Mouse (Mus musculus) olfactory bulb, adult 2 months (tissue): ENCODE results near the gene Mrnip. TPM values are rescaled to one million over a fixed set of nuclear protein-coding genes. Genes with fewer than 3 reads are reported as not detected.

Experiments used
- H3K27ac ChIP-seq: fragments of 200-500 bp; 2 replicates; pipeline ENCODE4 v1.5.1; 2012; ENCODE audit warnings: low read depth, low read length; ENCODE audit not compliant: insufficient read depth
- H3K4me1 ChIP-seq: fragments of 200-500 bp; 2 replicates; pipeline ENCODE4 v1.6.1; 2012; ENCODE audit warnings: low read length; ENCODE audit not compliant: control insufficient read depth, insufficient read depth
- H3K4me3 ChIP-seq: fragments of 200-500 bp; 2 replicates; pipeline ENCODE4 v1.5.1; 2012; ENCODE audit warnings: mild to moderate bottlenecking, low read depth, low read length, moderate library complexity; ENCODE audit not compliant: insufficient read depth
- CTCF ChIP-seq: fragments of 200-500 bp; IDR thresholded peaks from 2 replicates; pipeline ENCODE4 v1.5.1; 2012; ENCODE audit warnings: low read depth, mild to moderate bottlenecking, low read length, moderate library complexity; ENCODE audit not compliant: insufficient read depth
- POLR2A ChIP-seq: fragments of 200-500 bp; IDR thresholded peaks from 2 replicates; pipeline ENCODE4 v1.6.1; 2012; ENCODE audit warnings: mild to moderate bottlenecking, low read depth, low read length, moderate library complexity; ENCODE audit not compliant: insufficient read depth
- WGBS: fragments of 180-500 bp; shearing (Covaris S2); methylation state at CpG from one replicate; pipeline ENCODE4 v1.1.7; 2018; 5-methylcytosine and 5-hydroxymethylcytosine counted together
- polyA plus RNA-seq: library from polyadenylated mRNA; stranded (reverse); fragments of >200 nt; gene quantifications from 2 replicates; pipeline ENCODE4 v1.2.4, GENCODE M21; 2012; ENCODE audit warnings: low replicate concordance; ENCODE audit not compliant: missing spikeins, insufficient read depth, insufficient read length

Mrnip gene
- polyA plus RNA-seq, 1 experiment: not detected

DNA sequence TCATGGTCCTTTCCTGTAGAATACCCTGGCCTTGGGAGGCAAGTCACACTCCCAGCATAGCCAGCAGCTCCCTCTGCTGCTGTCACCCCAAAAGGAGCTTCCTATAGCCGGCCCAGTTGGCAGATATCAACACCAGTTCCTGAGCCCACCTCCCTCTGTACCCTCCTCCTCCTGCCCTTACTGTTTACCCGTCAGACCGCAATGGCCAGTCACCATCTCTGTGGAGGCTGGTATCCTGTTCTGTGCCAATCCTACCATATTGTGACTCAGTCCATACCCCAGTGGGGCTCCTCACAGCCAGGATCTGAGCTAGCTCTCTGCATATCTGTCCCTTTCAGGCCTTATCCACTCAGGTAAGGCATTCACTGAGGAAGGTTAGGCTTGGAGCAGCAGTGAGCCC, 28.7 kb upstream of the Mrnip start:
- 85% methylated on average over 3 of the region's 3 CpGs for WGBS
- H3K27ac ChIP-seq: no peak overlapping the region
- H3K4me3 ChIP-seq: no peak overlapping the region
- TF ChIP-seq CTCF (no peak), POLR2A (no peak)
- H3K4me1 ChIP-seq: no peaks in the 10 kb centered on the region

DNA sequence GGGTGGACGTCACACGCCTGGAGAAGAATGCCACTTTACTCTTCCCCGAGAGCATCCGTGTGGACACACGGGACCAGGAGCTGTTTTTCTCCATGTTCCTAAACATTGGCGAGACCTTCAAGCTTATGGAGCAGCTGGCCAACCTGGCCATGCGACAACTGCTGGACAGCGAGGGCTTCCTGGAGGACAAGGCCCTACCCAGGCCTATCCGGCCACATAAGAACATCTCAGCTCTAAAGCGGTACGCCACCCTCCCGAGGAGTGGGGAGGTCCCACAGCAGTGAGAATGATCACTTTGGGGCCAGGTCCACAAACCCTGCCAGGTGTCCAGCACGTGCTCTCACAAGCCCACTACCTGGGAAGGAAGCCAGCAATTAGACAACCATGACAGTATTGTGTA, 28.1 kb upstream of the Mrnip start:
- Histone ChIP-seq H3K27ac (no peak overlapping the region), H3K4me3 (no peak overlapping the region), H3K4me1 (no peaks in the 10 kb centered on the region)
- TF ChIP-seq POLR2A: no peak
- no peak for TF ChIP-seq CTCF
- 94% methylated on average over 13 of the region's 13 CpGs for WGBS

DNA sequence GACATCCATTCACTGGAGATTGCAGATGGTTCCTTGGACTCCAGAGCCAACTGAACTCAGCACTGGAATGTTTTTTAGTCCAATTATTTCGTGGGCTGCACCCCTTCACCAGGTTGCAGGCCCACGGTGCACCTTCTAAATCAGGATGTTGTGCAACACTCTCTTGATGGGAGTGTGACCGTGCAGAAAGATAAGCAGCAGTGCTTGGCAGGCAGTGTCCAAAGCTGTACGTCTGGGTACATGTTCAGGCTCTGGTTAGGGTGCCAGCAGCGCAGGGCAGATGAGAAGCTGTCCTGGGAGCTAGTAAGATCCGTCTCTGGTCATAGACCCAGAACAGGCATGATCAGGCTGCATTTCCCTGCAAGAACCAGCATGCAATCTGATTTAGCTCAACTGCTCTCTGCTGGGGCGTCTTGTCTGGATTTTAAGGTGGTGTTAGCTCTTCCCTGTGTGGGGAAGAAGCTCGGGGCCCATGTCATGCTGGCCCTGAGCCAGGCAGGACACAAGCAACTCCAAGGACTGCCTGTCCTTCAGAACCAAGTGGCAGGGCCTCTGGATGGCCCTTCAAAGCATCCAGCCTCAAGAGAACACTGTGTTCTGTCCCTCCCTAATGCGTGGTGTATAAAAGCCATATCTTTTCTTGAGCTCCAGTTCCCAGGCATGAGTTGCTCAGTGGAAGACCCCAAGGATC, 26.8 kb upstream of the Mrnip start:
- TF ChIP-seq POLR2A: no peak
- TF ChIP-seq CTCF: no peak
- Histone ChIP-seq H3K27ac (0 out of 2 replicates have a peak overlapping the region, but pooled peaks have one; percentile 4), H3K4me1 (no peaks in the 10 kb centered on the region), H3K4me3 (no peak overlapping the region)
- 81% methylated on average over 9 of the region's 9 CpGs for WGBS

DNA sequence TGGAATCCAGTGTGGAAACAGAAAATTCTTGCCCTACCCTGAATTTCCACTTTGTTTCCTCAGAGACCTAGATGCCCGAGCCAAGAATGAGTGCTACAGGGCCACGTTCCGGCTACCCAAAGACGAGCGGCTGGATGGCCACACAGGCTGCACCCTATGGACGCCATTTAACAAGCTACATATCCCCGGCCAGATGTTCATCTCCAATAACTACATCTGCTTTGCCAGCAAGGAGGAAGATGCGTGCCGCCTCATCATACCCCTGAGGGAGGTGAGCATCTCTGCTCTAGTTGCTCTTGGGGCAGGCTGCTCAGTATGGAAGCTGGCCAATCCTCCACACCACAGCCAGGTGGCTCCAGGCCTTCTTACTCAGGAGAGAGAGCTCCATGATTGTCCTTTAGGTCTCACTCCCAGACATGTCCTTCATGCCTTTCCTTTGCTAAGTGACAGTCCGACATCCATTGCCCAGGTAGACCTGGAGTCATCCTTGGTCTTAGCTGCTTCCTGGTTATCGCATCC, 26.2 kb upstream of the Mrnip start:
- Histone ChIP-seq H3K27ac (no peak overlapping the region), H3K4me1 (no peaks in the 10 kb centered on the region), H3K4me3 (no peak overlapping the region)
- TF ChIP-seq POLR2A (no peak), CTCF (no peak)
- WGBS: 96% methylated on average over 11 of the region's 11 CpGs

DNA sequence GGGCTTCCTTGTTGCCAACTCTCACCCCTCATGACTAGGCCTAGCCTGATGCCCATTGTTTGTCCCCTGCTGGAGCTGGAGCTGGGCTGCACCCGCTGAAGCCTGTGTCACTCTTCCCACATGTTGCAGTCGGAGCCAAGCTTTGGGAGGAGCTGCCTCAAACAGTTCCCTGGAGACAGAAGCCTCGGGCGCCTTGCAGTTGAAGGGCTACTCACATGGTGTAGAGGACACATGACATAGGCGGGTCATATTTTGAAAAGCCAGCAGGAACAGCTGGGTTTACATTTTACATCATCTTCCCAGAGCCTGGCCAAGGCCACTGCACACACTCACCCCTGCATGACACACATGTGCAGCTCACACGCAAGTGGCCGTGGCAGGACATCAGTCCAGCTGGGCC, 25.0 kb upstream of the Mrnip start:
- Histone ChIP-seq H3K27ac (no peak overlapping the region), H3K4me1 (peaks cover 2% of the 10 kb centered on the region; the same call in 1 of the 2 replicates), H3K4me3 (no peak overlapping the region)
- TF ChIP-seq CTCF (no peak), POLR2A (no peak)
- 81% methylated on average over 7 of the region's 7 CpGs for WGBS

DNA sequence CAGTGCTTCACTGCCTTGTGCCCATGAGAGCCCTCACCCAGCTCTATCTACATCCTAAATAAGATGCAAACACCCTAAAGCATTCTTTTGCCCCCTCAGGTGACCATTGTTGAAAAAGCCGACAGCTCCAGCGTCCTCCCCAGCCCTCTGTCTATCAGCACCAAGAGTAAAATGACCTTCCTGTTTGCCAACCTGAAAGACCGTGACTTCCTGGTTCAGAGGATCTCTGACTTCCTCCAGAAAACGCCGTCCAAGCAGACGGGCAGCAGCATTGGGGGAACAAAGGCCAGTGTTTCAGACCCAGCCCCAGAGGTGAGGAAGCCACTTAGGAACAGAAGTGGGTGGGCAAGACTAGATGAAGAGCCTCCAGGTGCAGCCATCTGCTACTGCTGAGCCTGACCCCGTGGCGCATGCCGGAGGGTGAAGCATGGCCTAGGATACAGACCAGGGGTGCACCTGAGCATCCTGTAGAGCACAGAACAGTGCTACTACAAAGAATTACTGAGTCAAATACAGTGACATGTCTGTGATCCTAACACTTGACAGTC, 24.6 kb upstream of the Mrnip start:
- 90% methylated on average over 9 of the region's 9 CpGs for WGBS
- Histone ChIP-seq H3K27ac (no peak overlapping the region), H3K4me1 (peaks cover 2% of the 10 kb centered on the region; the same call in 1 of the 2 replicates), H3K4me3 (no peak overlapping the region)
- TF ChIP-seq POLR2A: no peak
- no peak for TF ChIP-seq CTCF

DNA sequence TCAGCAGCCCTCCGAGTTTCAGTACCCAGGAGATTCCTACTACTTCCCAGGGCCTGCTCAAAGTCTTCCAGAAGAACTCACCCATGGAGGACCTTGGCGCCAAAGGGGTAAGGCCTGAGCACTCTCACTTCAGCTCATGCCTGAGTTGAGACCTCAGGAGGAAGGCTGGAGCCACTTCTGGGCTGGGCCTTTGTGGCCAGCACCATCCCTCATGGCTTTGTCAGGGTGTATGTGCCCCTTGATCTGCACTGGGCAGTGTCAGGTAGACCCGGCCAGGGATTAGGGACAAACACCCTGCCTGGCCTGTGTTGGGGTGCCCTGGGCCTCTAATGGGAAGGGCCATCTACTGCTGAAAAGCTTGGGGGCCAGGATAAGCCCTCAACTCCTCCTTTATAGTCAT, 22.9 kb upstream of the Mrnip start:
- WGBS: 88% methylated on average over 3 of the region's 3 CpGs
- TF ChIP-seq CTCF: no peak
- no peak for TF ChIP-seq POLR2A

DNA sequence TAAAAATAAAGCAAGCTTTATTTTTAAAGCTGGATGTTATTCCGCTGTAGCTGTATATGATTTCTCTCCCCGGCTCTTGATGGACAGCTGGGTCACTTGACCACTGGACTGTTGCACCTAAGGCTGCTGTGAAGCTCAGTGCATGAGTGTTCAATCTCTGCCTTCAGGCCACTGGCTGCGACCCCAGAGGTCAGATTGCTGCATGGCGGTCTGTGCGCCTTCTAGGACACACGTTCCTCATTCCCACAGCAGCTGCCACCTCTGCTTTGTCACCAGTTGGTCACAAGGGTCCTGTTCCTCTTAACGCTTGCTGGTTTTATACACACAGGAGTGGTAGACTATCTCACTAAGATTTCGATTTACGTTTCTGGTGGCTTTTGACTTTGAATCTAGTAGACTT, 20.1 kb upstream of the Mrnip start:
- no peak overlapping the region for H3K4me3 ChIP-seq
- H3K4me1 ChIP-seq: peaks cover 5% of the 10 kb centered on the region; the same call in 1 of the 2 replicates
- TF ChIP-seq CTCF (no peak), POLR2A (no peak)
- WGBS: 85% methylated on average over 9 of the region's 9 CpGs
- no peak overlapping the region for H3K27ac ChIP-seq

More for the DNA sequence above, 22.9 kb upstream of the Mrnip start:
- H3K4me1 ChIP-seq: peaks cover 5% of the 10 kb centered on the region; the same call in 1 of the 2 replicates
- no peak overlapping the region for H3K27ac ChIP-seq
- no peak overlapping the region for H3K4me3 ChIP-seq

DNA sequence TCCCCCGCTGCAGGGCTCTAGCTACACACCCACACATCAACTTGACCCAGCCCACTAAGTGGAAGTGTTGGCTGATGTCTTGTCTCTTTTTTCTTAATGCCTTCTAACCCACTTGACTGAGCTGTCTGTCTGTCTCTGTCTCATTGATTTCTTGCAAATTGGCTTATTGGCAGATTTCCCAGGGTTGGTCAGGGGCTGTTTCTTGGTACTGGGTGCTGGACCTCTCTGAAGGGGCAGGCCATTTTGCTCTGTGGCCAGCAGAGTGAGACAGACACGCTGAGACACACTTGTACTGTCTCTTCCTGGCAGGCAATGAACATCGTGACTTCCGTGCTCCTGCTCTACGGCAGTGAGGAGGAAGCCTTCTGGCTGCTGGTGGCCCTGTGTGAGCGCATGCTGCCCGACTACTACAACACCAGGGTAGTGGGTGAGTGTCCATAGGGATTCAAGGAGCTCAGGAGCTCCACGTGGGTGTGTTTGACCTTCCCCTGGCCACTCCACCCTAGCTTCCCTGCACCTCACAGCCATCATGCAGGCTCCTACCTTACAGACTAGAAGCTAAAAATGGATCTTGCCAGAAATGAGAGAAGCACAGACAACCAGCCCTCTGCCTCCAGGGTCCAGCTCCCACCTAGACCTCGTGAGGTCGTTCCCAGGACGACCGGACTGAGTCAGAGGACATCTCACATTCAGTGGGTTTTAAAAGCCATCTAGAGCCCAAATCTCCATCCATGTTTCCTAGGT, 19.3 kb upstream of the Mrnip start:
- no peak overlapping the region for H3K27ac ChIP-seq
- 72% methylated on average over 12 of the region's 12 CpGs for WGBS
- peaks cover 5% of the 10 kb centered on the region; the same call in 1 of the 2 replicates for H3K4me1 ChIP-seq
- H3K4me3 ChIP-seq: no peak overlapping the region
- TF ChIP-seq CTCF (no peak), POLR2A (no peak)
